Mouse (Mus musculus) liver, adult 2 months (tissue): ENCODE measurements around the gene Krt13. TPM values are rescaled to one million over a fixed set of nuclear protein-coding genes. Genes with fewer than 3 reads are reported as not detected.

Experiments
- DNase-seq: peaks from one replicate; pipeline ENCODE4 v3.0.0-alpha.2; 2011; ENCODE audit warnings: low read depth, low spot score; ENCODE audit errors: extremely low read depth
- H3K27ac ChIP-seq: fragments of 200-500 bp; replicated peaks from 2 replicates; pipeline ENCODE4 v1.5.1; 2012; ENCODE audit warnings: low read depth, mild to moderate bottlenecking, control low read depth, inconsistent platforms, low read length; ENCODE audit not compliant: insufficient read depth
- H3K27me3 ChIP-seq: fragments of 200-500 bp; 2 replicates; pipeline ENCODE4 v1.6.1; 2012; ENCODE audit warnings: mild to moderate bottlenecking, moderate library complexity, low read length, inconsistent platforms; ENCODE audit not compliant: control insufficient read depth, insufficient read depth
- H3K36me3 ChIP-seq: fragments of 200-500 bp; 2 replicates; pipeline ENCODE4 v1.6.1; 2012; ENCODE audit warnings: low read length, inconsistent platforms; ENCODE audit not compliant: control insufficient read depth, insufficient read depth
- H3K4me1 ChIP-seq: fragments of 200-500 bp; 2 replicates; pipeline ENCODE4 v1.6.1; 2011; ENCODE audit warnings: low read length; ENCODE audit not compliant: control insufficient read depth, insufficient read depth
- H3K4me3 ChIP-seq: fragments of 200-500 bp; 2 replicates; pipeline ENCODE4 v1.5.1; 2011; ENCODE audit warnings: low read depth, mild to moderate bottlenecking, control low read depth, low read length, moderate library complexity; ENCODE audit not compliant: insufficient read depth
- H3K79me2 ChIP-seq: fragments of 200-500 bp; 2 replicates; pipeline ENCODE4 v1.6.1; 2012; ENCODE audit warnings: inconsistent platforms, mild to moderate bottlenecking, low read length, moderate library complexity; ENCODE audit not compliant: control insufficient read depth, insufficient read depth
- H3K9ac ChIP-seq: fragments of 200-500 bp; 2 replicates; pipeline ENCODE4 v1.6.1; 2012; ENCODE audit warnings: low read depth, mild to moderate bottlenecking, control low read depth, inconsistent platforms, low read length
- CTCF ChIP-seq: fragments of 200-500 bp; IDR thresholded peaks from 2 replicates; pipeline ENCODE4 v1.5.1; 2011; ENCODE audit warnings: low read depth, low read length, control low read depth
- POLR2A ChIP-seq: fragments of 200-500 bp; IDR thresholded peaks from 2 replicates; pipeline ENCODE4 v1.6.1; 2011; ENCODE audit warnings: low read length, control low read depth; ENCODE audit not compliant: insufficient read depth; ENCODE audit errors: extremely low read depth
- WGBS: fragments of 180-500 bp; shearing (Covaris S2); methylation state at CpG from one replicate; pipeline ENCODE4 v1.1.7; 2018; 5-methylcytosine and 5-hydroxymethylcytosine counted together
- polyA plus RNA-seq: library from polyadenylated mRNA; depleted of rRNA; stranded (reverse); fragments of >200 nt; gene quantifications from 2 replicates; pipeline ENCODE4 v1.2.3, GENCODE M21; 2012
- total RNA-seq: library from RNA; depleted of rRNA; stranded (reverse); fragments of >200 nt; gene quantifications from 2 replicates; pipeline ENCODE4 v1.2.3, GENCODE M21; 2014

Krt13 gene
- total and polyA plus RNA-seq, 2 experiments = not detected

GRCm38 (mm10) chr11:100157331-100157730 is 36.0 kb upstream of the Krt13 start:
- H3K36me3 ChIP-seq = no peaks in the 10 kb centered on the region
- H3K27ac ChIP-seq = no peak overlapping the region
- TF ChIP-seq POLR2A = no peak
- TF ChIP-seq CTCF = no peak
- H3K4me1 ChIP-seq = no peaks in the 10 kb centered on the region
- H3K27me3 ChIP-seq = no peaks in the 10 kb centered on the region
- no peaks in the 10 kb centered on the region for H3K79me2 ChIP-seq
- no peak overlapping the region for H3K4me3 ChIP-seq
- H3K9ac ChIP-seq = no peak overlapping the region
- WGBS = 66% methylated on average over 3 of the region's 3 CpGs
- no peak for DNase-seq

- H3K79me2 ChIP-seq = no peaks in the 10 kb centered on the region
- H3K4me1 ChIP-seq = no peaks in the 10 kb centered on the region
- no peak overlapping the region for H3K4me3 ChIP-seq
- TF ChIP-seq POLR2A (no peak), CTCF (no peak)
- no peaks in the 10 kb centered on the region for H3K36me3 ChIP-seq
- DNase-seq = no peak
- H3K27me3 ChIP-seq = no peaks in the 10 kb centered on the region
- H3K27ac ChIP-seq = no peak overlapping the region
- WGBS = 68% methylated on average over 8 of the region's 8 CpGs
- H3K9ac ChIP-seq = no peak overlapping the region
Measured at GRCm38 (mm10) chr11:100155497-100156255, 34.3 kb upstream of the Krt13 start.

GRCm38 (mm10) chr11:100148615-100149330 is 27.4 kb upstream of the Krt13 start, which contains the start of gene Krt19:
TSS of gene Krt19 (minus strand) at chr11:100148665.
- no peaks in the 10 kb centered on the region for H3K36me3 ChIP-seq
- no peaks in the 10 kb centered on the region for H3K79me2 ChIP-seq
- WGBS = 70% methylated on average over 9 of the region's 9 CpGs
- no peak within 1 kb of the TSS for H3K4me3 ChIP-seq
- H3K4me1 ChIP-seq = no peaks in the 10 kb centered on the region
- peaks cover 8% of the 10 kb centered on the region for H3K27me3 ChIP-seq
- TF ChIP-seq POLR2A (no peak), CTCF (no peak)
- no peak within 1 kb of the TSS for H3K27ac ChIP-seq
- H3K9ac ChIP-seq = no peak within 1 kb of the TSS
- DNase-seq = no peak

- no peak for DNase-seq
- no peaks in the 10 kb centered on the region for H3K79me2 ChIP-seq
- 72% methylated on average over 5 of the region's 5 CpGs for WGBS
- H3K4me1 ChIP-seq = no peaks in the 10 kb centered on the region
- no peak overlapping the region for H3K9ac ChIP-seq
- H3K36me3 ChIP-seq = no peaks in the 10 kb centered on the region
- H3K4me3 ChIP-seq = no peak overlapping the region
- H3K27me3 ChIP-seq = peaks cover 8% of the 10 kb centered on the region
- H3K27ac ChIP-seq = no peak overlapping the region
- TF ChIP-seq POLR2A = no peak
- no peak for TF ChIP-seq CTCF
Measured at GRCm38 (mm10) chr11:100147566-100148353, 26.4 kb upstream of the Krt13 start.

GRCm38 (mm10) chr11:100145858-100146560 is 24.6 kb upstream of the Krt13 start:
- no peak for TF ChIP-seq CTCF
- TF ChIP-seq POLR2A = no peak
- Histone ChIP-seq H3K36me3 (no peaks in the 10 kb centered on the region), H3K9ac (no peak overlapping the region), H3K4me3 (peak overlapping the region; percentile 51; the same call in 1 of the 2 replicates), H3K4me1 (no peaks in the 10 kb centered on the region), H3K27me3 (peaks cover 8% of the 10 kb centered on the region), H3K79me2 (no peaks in the 10 kb centered on the region), H3K27ac (no peak overlapping the region)
- 6% methylated on average over 13 of the region's 13 CpGs for WGBS
- DNase-seq = no peak
